Mouse (Mus musculus) bone marrow, adult 2 months (tissue): ENCODE data around the gene H60b.

Source experiments
- CTCF ChIP-seq: fragments of 200-500 bp; IDR thresholded peaks from 2 replicates; pipeline ENCODE4 v1.5.1; 2011; ENCODE audit warnings: low read length, control low read depth; ENCODE audit not compliant: control insufficient read depth, insufficient read depth
- POLR2A ChIP-seq: fragments of 200-500 bp; IDR thresholded peaks from 2 replicates; pipeline ENCODE4 v1.6.1; 2011; ENCODE audit warnings: low read depth, mild to moderate bottlenecking, control low read depth, low read length, borderline replicate concordance; ENCODE audit not compliant: control insufficient read depth

DNA sequence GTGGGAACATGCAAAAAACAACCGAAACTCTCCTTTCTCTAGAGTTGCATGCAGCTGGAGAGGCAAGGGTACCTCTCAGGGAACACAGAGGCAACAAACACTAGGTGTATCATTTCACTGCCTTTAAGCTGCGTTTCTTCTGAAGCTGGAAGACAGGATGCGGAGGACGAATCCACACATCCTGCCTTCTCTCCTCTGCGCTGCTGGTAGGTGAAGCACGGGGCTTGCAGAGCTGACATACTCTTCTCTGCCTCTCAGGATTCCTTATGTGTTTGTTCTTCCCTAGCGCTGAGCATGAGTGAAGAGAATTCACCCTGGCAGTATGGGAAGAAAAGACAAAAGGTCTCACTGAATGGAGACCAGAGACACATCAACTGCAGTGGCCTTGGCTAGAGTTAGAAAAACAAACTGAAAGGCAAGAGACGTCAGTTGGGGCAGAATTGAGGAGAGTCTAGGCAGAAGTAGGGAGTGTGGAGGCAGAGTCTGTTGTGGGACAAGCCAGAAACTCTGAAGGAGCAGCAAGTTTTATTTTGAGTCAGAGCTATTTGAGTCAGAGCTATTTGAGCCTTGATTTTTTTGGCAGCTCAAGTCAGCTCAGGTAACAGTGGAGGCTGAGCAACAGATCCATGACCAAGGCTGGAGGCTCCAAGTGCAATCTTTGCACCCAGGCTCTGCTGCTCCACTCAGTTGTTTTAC is 139.5 kb downstream of the H60b start:
- no peak for TF ChIP-seq CTCF
- TF ChIP-seq POLR2A = no peak
